Mouse (Mus musculus) lung, embryonic 14.5 days (tissue): Measurements from ENCODE around the gene Fars2. TPM values are rescaled to one million over a fixed set of nuclear protein-coding genes. Genes with fewer than 3 reads are reported as not detected.

Source experiments
- ATAC-seq: fragments of 200-750 bp; cut with Nextera tagmentation; 2 replicates; pipeline ENCODE4 v1.8.0; 2017; ENCODE audit warnings: mild to moderate bottlenecking, moderate TSS enrichment, moderate library complexity; ENCODE audit not compliant: insufficient read depth
- DNase-seq: peaks from one replicate; pipeline ENCODE4 v3.0.0-alpha.2; 2015
- H3K27ac ChIP-seq: fragments of 300-500 bp; sonication (generic); 2 replicates; pipeline ENCODE4 v1.5.1; 2014; ENCODE audit warnings: low read depth, mild to moderate bottlenecking, moderate library complexity
- H3K27me3 ChIP-seq: fragments of 300-500 bp; sonication (generic); 2 replicates; pipeline ENCODE4 v1.6.1; 2014; ENCODE audit warnings: low read length, control low read depth; ENCODE audit not compliant: insufficient read depth
- H3K36me3 ChIP-seq: fragments of 300-500 bp; sonication (generic); 2 replicates; pipeline ENCODE4 v1.6.1; 2014; ENCODE audit warnings: control low read depth; ENCODE audit not compliant: insufficient read depth
- H3K4me1 ChIP-seq: fragments of 300-500 bp; sonication (generic); 2 replicates; pipeline ENCODE4 v1.6.1; 2014; ENCODE audit warnings: antibody characterized with exemption, control low read depth; ENCODE audit not compliant: insufficient read depth
- H3K4me2 ChIP-seq: fragments of 300-500 bp; sonication (generic); 2 replicates; pipeline ENCODE4 v1.6.1; 2014; ENCODE audit warnings: mild to moderate bottlenecking
- H3K4me3 ChIP-seq: fragments of 300-500 bp; sonication (generic); 2 replicates; pipeline ENCODE4 v1.5.1; 2014; ENCODE audit warnings: low read depth, low read length
- H3K9ac ChIP-seq: fragments of 300-500 bp; sonication (generic); 2 replicates; pipeline ENCODE4 v1.6.1; 2014
- H3K9me3 ChIP-seq: fragments of 300-500 bp; sonication (generic); 2 replicates; pipeline ENCODE4 v1.6.1; 2016; ENCODE audit warnings: low read depth, low read length, control low read depth
- CTCF ChIP-seq: IDR thresholded peaks from 2 replicates; pipeline ENCODE4 v1.5.1; 2016; ENCODE audit warnings: antibody characterized with exemption, low read depth
- WGBS: fragments of 180-500 bp; shearing (Covaris S2); extraction: QIAGEN DNeasy Blood & Tissue Kit; methylation state at CpG from one replicate; pipeline ENCODE4 v1.1.7; 2014; 5-methylcytosine and 5-hydroxymethylcytosine counted together
- polyA plus RNA-seq: library from polyadenylated mRNA; unstranded; fragments of >200 nt; fragmentation: Nextera tagmentation; extraction: Ambion mirVana; gene quantifications from 2 replicates; pipeline ENCODE4 v1.2.1, GENCODE M21; 2014

Gene Fars2
- polyA plus RNA-seq, 1 experiment from 2014 or later, result 29.3 TPM

- Histone ChIP-seq H3K9ac (no peak overlapping the region), H3K27ac (no peak overlapping the region), H3K27me3 (no peaks in the 10 kb centered on the region), H3K36me3 (no peaks in the 10 kb centered on the region), H3K9me3 (no peaks in the 10 kb centered on the region), H3K4me2 (peak overlapping the region; percentile 8; the same call in 1 of the 2 replicates), H3K4me3 (no peak overlapping the region), H3K4me1 (peaks cover 5% of the 10 kb centered on the region; the same call in 1 of the 2 replicates)
- TF ChIP-seq CTCF, result no peak
- 20% methylated on average over 16 of the region's 16 CpGs for WGBS
- ATAC-seq (peak; percentile 16; the same call in 1 of the 2 replicates), DNase-seq (peak; percentile 47)
Observed at GRCm38 (mm10) chr13:36583481-36584151, 466.4 kb downstream of the Fars2 start.

- no peak for ATAC-seq
- WGBS, result 60% methylated on average over 7 of the region's 7 CpGs
- H3K9me3 ChIP-seq, result no peaks in the 10 kb centered on the region
- no peak overlapping the region for H3K4me3 ChIP-seq
- no peaks in the 10 kb centered on the region for H3K27me3 ChIP-seq
- TF ChIP-seq CTCF, result no peak
- no peak overlapping the region for H3K27ac ChIP-seq
- no peaks in the 10 kb centered on the region for H3K36me3 ChIP-seq
- no peak overlapping the region for H3K4me2 ChIP-seq
- no peak for DNase-seq
- H3K4me1 ChIP-seq, result peaks cover 5% of the 10 kb centered on the region; the same call in 1 of the 2 replicates
- no peak overlapping the region for H3K9ac ChIP-seq
Observed at GRCm38 (mm10) chr13:36584197-36584596, 467.0 kb downstream of the Fars2 start.

GRCm38 (mm10) chr13:36589092-36589491 is 471.9 kb downstream of the Fars2 start:
- ATAC-seq, result no peak
- DNase-seq, result no peak

DNA sequence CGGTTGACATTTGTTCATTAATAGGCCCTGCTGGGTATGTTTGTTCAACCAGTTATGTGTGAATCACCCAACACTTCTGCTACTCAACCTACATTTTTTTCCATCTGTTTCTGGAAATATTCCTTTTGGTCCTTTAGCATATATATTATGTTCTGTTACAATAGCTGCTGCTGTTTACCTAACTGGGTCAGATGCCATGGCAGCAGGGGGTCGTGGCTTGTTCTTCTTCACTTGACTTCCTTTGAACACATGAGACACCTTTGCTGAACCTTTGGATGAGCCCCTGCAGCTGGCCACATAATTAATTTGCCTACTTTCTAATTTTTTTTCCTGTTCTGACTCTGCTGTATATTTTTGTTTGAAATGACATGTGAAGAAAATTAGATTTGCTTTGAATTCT is 475.1 kb downstream of the Fars2 start:
- H3K4me2 ChIP-seq, result no peak overlapping the region
- no peaks in the 10 kb centered on the region for H3K36me3 ChIP-seq
- no peak overlapping the region for H3K27ac ChIP-seq
- DNase-seq (no peak), ATAC-seq (no peak)
- no peak overlapping the region for H3K4me3 ChIP-seq
- H3K9ac ChIP-seq, result no peak overlapping the region
- no peaks in the 10 kb centered on the region for H3K27me3 ChIP-seq
- no peaks in the 10 kb centered on the region for H3K9me3 ChIP-seq
- TF ChIP-seq CTCF, result no peak
- 43% methylated on average over 2 of the region's 2 CpGs for WGBS
- H3K4me1 ChIP-seq, result no peaks in the 10 kb centered on the region

More at GRCm38 (mm10) chr13:36589092-36589491, 471.9 kb downstream of the Fars2 start:
- H3K9ac ChIP-seq, result no peak overlapping the region
- H3K4me2 ChIP-seq, result no peak overlapping the region
- no peak overlapping the region for H3K27ac ChIP-seq
- no peak overlapping the region for H3K4me3 ChIP-seq
- H3K4me1 ChIP-seq, result no peaks in the 10 kb centered on the region
- TF ChIP-seq CTCF, result no peak
- no peaks in the 10 kb centered on the region for H3K9me3 ChIP-seq
- H3K36me3 ChIP-seq, result no peaks in the 10 kb centered on the region
- WGBS, result 48% methylated on average over 4 of the region's 4 CpGs
- H3K27me3 ChIP-seq, result no peaks in the 10 kb centered on the region

- WGBS, result 85% methylated on average over 5 of the region's 5 CpGs
- no peak for TF ChIP-seq CTCF
- DNase-seq, result no peak
Observed at GRCm38 (mm10) chr13:36606717-36607116, 489.5 kb downstream of the Fars2 start.

DNA sequence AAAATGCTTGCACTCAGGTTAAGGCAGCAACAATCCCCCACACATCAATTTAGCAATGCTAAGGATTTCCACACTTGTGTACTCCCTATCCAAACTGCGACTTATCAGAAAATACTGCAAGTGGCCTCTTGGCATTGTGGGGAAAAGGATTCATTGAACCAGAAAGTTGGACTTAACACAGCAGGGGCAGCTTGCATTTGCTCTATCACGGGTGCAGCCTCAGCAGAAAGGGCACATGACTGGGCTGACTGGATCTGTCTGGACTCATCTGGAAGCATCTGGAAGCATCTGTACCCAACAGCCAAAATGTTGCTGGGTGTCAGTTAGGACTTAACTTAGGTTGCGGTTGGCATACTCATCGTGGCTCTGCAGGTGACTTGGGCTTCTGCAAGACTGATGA is 490.7 kb downstream of the Fars2 start:
- H3K4me3 ChIP-seq, result no peak overlapping the region
- no peak for DNase-seq
- H3K36me3 ChIP-seq, result no peaks in the 10 kb centered on the region
- 88% methylated on average over 4 of the region's 4 CpGs for WGBS
- no peak for ATAC-seq
- no peak overlapping the region for H3K9ac ChIP-seq
- H3K27ac ChIP-seq, result no peak overlapping the region
- no peaks in the 10 kb centered on the region for H3K4me1 ChIP-seq
- H3K9me3 ChIP-seq, result no peaks in the 10 kb centered on the region
- no peak for TF ChIP-seq CTCF
- H3K4me2 ChIP-seq, result no peak overlapping the region
- no peaks in the 10 kb centered on the region for H3K27me3 ChIP-seq

More at GRCm38 (mm10) chr13:36606717-36607116, 489.5 kb downstream of the Fars2 start:
- Histone ChIP-seq H3K27ac (no peak overlapping the region), H3K4me3 (no peak overlapping the region), H3K4me2 (no peak overlapping the region), H3K4me1 (no peaks in the 10 kb centered on the region), H3K9ac (no peak overlapping the region), H3K36me3 (no peaks in the 10 kb centered on the region), H3K27me3 (no peaks in the 10 kb centered on the region), H3K9me3 (no peaks in the 10 kb centered on the region)
- ATAC-seq, result no peak

DNA sequence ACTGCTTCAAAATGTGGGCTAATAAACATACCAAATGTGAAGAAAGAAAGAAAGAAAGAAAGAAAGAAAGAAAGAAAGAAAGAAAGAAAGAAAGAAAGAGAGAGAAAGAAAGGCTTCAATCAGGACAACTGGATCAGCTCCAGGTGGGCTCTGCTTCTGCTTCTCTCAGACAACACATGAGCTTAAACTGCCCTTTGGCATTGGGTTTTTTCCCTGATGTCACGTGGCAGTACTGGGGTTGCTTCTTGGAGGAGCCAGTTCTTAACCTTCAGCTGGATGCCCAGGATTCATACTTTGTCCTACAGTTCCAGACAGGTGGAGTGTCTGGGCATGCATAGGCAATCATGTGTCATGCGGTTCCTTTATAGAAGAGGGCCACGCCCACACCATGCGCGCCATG is 493.2 kb downstream of the Fars2 start:
- Histone ChIP-seq H3K27ac (no peak overlapping the region), H3K4me2 (no peak overlapping the region), H3K36me3 (no peaks in the 10 kb centered on the region), H3K4me3 (no peak overlapping the region), H3K4me1 (no peaks in the 10 kb centered on the region), H3K9me3 (no peaks in the 10 kb centered on the region), H3K9ac (no peak overlapping the region), H3K27me3 (no peaks in the 10 kb centered on the region)
- WGBS, result 93% methylated on average over 5 of the region's 5 CpGs
- no peak for DNase-seq
- no peak for TF ChIP-seq CTCF
- ATAC-seq, result no peak
